Mouse (Mus musculus) limb, embryonic 10.5 days (tissue): ENCODE results near the gene Slc22a17. TPM values are rescaled to one million over a fixed set of nuclear protein-coding genes. Genes with fewer than 3 reads are reported as not detected.

Experiments
- DNase-seq: peaks from one replicate; pipeline ENCODE4 v3.0.0-alpha.2; 2017; ENCODE audit warnings: low spot score
- H3K27ac ChIP-seq: fragments of 300-500 bp; sonication (generic); 2 replicates; pipeline ENCODE4 v1.5.1; 2016; ENCODE audit warnings: mild to moderate bottlenecking
- H3K27me3 ChIP-seq: fragments of 300-500 bp; sonication (generic); 2 replicates; pipeline ENCODE4 v1.6.1; 2016; ENCODE audit warnings: low read depth, mild to moderate bottlenecking; ENCODE audit not compliant: poor library complexity, severe bottlenecking
- H3K36me3 ChIP-seq: fragments of 300-500 bp; sonication (generic); 2 replicates; pipeline ENCODE4 v1.6.1; 2016; ENCODE audit warnings: mild to moderate bottlenecking, moderate library complexity
- H3K4me1 ChIP-seq: fragments of 300-500 bp; sonication (generic); 2 replicates; pipeline ENCODE4 v1.6.1; 2016
- H3K4me3 ChIP-seq: fragments of 300-500 bp; sonication (generic); 2 replicates; pipeline ENCODE4 v1.5.1; 2016; ENCODE audit warnings: mild to moderate bottlenecking, moderate library complexity
- H3K9me3 ChIP-seq: fragments of 300-500 bp; sonication (generic); replicated peaks from 2 replicates; pipeline ENCODE4 v1.6.1; 2016; ENCODE audit warnings: mild to moderate bottlenecking
- WGBS: fragments of 180-500 bp; shearing (Covaris S2); methylation state at CpG from one replicate; pipeline ENCODE4 v1.1.7; 2016; 5-methylcytosine and 5-hydroxymethylcytosine counted together
- polyA plus RNA-seq: library from polyadenylated mRNA; unstranded; fragments of >200 nt; fragmentation: Nextera tagmentation; extraction: Ambion mirVana; gene quantifications from 2 replicates; pipeline ENCODE4 v1.2.1, GENCODE M21; 2016

The Slc22a17 gene
- polyA plus RNA-seq, 1 experiment from 2014 or later = 52.7 TPM

- no peak for DNase-seq
- Histone ChIP-seq H3K4me3 (no peak overlapping the region), H3K27me3 (0 out of 2 replicates have a peak, but pooled peaks cover 4% of the 10 kb centered on the region), H3K4me1 (peaks cover 31% of the 10 kb centered on the region), H3K27ac (peak overlapping the region; percentile 54), H3K36me3 (no peaks in the 10 kb centered on the region), H3K9me3 (no peaks in the 10 kb centered on the region)
- 70% methylated on average over 6 of the region's 6 CpGs for WGBS
Measured at GRCm38 (mm10) chr14:54936831-54937160, 23.9 kb upstream of the Slc22a17 start.

GRCm38 (mm10) chr14:54935904-54936830 is 23.2 kb upstream of the Slc22a17 start, which contains the start of gene Cmtm5:
Gene Cmtm5, plus strand, starts transcription at chr14:54936261.
- Histone ChIP-seq H3K9me3 (no peaks in the 10 kb centered on the region), H3K27ac (peak within 1 kb of the TSS; percentile 54), H3K4me3 (no peak within 1 kb of the TSS), H3K27me3 (0 out of 2 replicates have a peak, but pooled peaks cover 4% of the 10 kb centered on the region), H3K36me3 (no peaks in the 10 kb centered on the region), H3K4me1 (peaks cover 31% of the 10 kb centered on the region)
- no peak for DNase-seq
- WGBS = 51% methylated on average over 8 of the region's 8 CpGs

- H3K9me3 ChIP-seq = no peaks in the 10 kb centered on the region
- 37% methylated on average over 6 of the region's 6 CpGs for WGBS
- H3K4me3 ChIP-seq = no peak within 1 kb of the TSS
- 0 out of 2 replicates have a peak within 1 kb of the TSS, but pooled peaks have one; percentile 42 for H3K27ac ChIP-seq
- H3K36me3 ChIP-seq = no peaks in the 10 kb centered on the region
- peaks cover 8% of the 10 kb centered on the region; the same call in 1 of the 2 replicates for H3K27me3 ChIP-seq
- DNase-seq = no peak
- peaks cover 41% of the 10 kb centered on the region for H3K4me1 ChIP-seq
Measured at GRCm38 (mm10) chr14:54932645-54933150, 19.8 kb upstream of the Slc22a17 start, which contains the start of gene Il25. Gene Il25, plus strand, starts transcription at chr14:54932695.

DNA sequence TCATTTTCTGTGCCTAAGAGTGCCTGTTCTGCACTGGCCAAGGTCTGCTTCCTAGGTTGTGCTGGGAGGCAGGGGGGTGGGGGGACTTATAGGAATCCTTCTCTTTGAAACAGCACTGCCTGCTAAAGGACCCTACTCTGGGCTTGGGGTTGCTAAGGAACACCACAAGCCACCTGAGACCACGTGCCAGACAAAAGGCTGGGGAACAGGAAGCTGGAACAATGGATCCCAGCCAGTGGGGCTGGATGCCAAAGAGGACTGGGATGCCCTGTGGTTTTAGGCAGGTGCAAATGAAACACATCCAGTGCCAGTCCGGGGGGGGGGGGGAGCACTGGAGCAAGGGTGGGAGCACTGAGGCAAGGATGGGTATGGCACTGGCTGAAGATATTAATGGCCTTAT is 17.5 kb upstream of the Slc22a17 start:
- H3K9me3 ChIP-seq = no peaks in the 10 kb centered on the region
- WGBS = 21% methylated on average over 2 of the region's 2 CpGs
- peaks cover 4% of the 10 kb centered on the region; the same call in 1 of the 2 replicates for H3K27me3 ChIP-seq
- H3K4me1 ChIP-seq = peaks cover 51% of the 10 kb centered on the region
- DNase-seq = no peak
- peak overlapping the region; percentile 42; the same call in 1 of the 2 replicates for H3K27ac ChIP-seq
- no peak overlapping the region for H3K4me3 ChIP-seq
- H3K36me3 ChIP-seq = no peaks in the 10 kb centered on the region

- Histone ChIP-seq H3K4me1 (peaks cover 57% of the 10 kb centered on the region), H3K4me3 (no peak overlapping the region), H3K27me3 (peaks cover 4% of the 10 kb centered on the region; the same call in 1 of the 2 replicates), H3K36me3 (no peaks in the 10 kb centered on the region), H3K27ac (peak overlapping the region; percentile 42; the same call in 1 of the 2 replicates), H3K9me3 (no peaks in the 10 kb centered on the region)
- WGBS = 80% methylated on average over 5 of the region's 5 CpGs
- no peak for DNase-seq
Measured at GRCm38 (mm10) chr14:54929801-54930200, 16.9 kb upstream of the Slc22a17 start.

DNA sequence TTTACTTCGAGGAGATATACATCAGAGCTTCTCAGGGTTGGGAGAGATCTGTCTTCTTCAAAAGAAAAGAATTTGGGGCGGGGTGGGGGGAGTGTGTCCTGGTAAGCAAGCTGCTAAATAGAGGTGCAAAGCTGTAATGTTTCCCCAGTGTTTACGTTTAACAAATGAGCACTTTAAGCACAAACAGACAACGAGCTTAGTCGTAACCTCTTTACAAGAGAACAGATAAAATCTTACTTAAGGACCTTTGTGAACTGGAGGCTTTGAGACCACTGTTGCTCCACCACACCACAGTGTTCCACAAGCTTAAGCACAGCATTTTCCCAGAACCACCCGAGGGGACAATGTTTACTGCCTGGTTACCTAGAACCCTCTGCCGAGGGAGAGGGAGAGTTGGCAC is 14.4 kb upstream of the Slc22a17 start:
- DNase-seq = no peak
- H3K4me1 ChIP-seq = peaks cover 59% of the 10 kb centered on the region
- peak overlapping the region; percentile 99 for H3K27ac ChIP-seq
- H3K27me3 ChIP-seq = peaks cover 4% of the 10 kb centered on the region; the same call in 1 of the 2 replicates
- peaks cover 11% of the 10 kb centered on the region for H3K36me3 ChIP-seq
- H3K9me3 ChIP-seq = no peaks in the 10 kb centered on the region
- peak overlapping the region; percentile 71 for H3K4me3 ChIP-seq
- 3% methylated on average over 7 of the region's 7 CpGs for WGBS

- peak overlapping the region; percentile 71 for H3K4me3 ChIP-seq
- H3K27me3 ChIP-seq = peaks cover 4% of the 10 kb centered on the region; the same call in 1 of the 2 replicates
- H3K27ac ChIP-seq = peak overlapping the region; percentile 99
- peaks cover 5% of the 10 kb centered on the region; the same call in 1 of the 2 replicates for H3K9me3 ChIP-seq
- H3K36me3 ChIP-seq = peaks cover 18% of the 10 kb centered on the region
- peaks cover 59% of the 10 kb centered on the region for H3K4me1 ChIP-seq
- DNase-seq = peak; percentile 90
- under 1% methylated on average over 57 of the region's 58 CpGs for WGBS
Measured at GRCm38 (mm10) chr14:54926401-54927158, 13.6 kb upstream of the Slc22a17 start.

DNA sequence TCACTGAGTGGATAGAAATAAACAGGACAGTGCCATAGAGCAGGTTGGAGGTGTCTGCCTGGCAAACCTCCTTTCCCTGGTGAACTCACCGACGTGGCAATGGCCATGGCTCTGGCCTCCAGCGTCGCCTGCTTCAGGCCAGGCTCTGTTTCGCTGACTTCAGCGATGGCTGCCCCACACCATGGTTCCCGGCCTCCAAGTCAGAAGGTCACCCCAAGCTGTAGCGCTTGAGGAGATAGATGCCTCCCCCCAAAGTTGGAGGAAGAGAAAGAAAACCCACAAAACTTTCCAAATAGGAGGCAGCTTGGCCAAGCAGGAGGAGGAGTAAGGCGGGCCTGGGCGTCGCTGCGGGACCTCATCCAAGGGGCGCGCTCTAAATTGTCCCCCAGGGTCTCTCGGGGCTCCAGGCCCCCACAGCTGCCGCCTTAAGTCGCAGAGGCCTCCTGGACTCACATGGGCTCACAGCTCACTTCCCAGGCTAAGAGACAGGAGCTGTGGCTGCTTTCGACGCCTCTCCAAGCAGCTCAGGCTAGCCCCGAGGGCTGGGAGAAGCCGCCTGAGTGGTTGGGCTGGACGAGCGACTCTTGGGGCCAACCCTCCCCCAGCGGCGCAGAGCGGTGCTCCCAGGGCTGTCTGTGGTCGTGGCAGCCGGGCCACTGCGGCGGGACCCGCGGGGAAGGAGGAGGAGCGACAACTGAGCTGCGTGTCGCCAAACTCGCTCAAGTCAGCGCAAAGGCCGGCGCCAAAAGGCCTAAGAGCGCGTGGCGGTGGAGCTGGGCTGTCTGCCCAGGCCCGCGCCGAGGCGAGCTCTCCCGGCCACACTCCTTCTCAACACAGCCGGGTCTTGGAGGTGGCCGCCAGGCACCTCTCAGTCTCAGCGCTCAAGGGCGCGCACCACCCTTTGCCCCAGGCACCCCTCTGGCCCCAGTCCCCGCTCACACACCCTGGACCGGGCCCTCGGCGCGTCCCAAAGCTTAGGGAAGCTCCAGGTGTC is 12.7 kb upstream of the Slc22a17 start, which contains the start of gene Efs:
TSS of gene Efs (minus strand) at position 778 of the 994 bp plus-strand sequence.
- Histone ChIP-seq H3K9me3 (peaks cover 15% of the 10 kb centered on the region), H3K27me3 (peaks cover 4% of the 10 kb centered on the region; the same call in 1 of the 2 replicates), H3K4me3 (peak within 1 kb of the TSS; percentile 71), H3K36me3 (peaks cover 27% of the 10 kb centered on the region), H3K27ac (peak within 1 kb of the TSS; percentile 99), H3K4me1 (peaks cover 58% of the 10 kb centered on the region)
- DNase-seq = peak; percentile 80
- WGBS = 1% methylated on average over 57 of the region's 57 CpGs

DNA sequence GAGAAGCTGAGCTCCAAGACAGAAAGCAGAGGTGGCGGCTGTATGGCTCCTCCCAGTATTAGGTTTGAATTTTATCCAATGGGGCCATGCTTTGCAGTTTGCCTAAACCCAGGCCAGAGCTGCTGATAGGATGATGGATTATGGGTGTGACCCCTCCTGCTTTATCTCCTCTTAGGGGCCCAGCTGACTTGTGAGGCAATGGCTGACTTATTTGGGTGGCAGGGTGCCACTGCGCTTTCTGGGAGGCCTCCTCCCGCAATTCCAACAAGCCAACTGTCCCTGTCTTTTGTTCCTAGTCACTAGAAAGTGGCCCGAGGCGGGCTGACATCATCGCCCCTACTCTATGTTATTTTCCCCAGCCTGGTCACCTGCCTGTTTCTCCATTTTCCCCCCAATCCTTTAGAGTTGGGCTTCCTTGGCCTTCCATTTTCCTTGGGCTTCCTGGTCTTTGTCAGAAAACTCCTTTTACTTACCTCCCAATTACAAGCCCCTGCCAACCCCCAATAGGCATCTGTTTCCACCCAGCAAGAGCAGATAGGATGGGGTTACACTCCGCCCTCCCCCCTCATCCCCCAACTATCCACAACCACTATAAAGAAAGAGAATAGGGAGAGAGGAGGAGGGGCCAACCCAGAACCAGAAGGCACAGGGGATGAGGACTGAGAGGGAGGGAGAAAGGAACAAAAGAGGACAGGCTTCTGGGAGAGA is 11.9 kb upstream of the Slc22a17 start:
- Histone ChIP-seq H3K9me3 (peaks cover 16% of the 10 kb centered on the region), H3K4me1 (peaks cover 51% of the 10 kb centered on the region), H3K4me3 (peak overlapping the region; percentile 71), H3K27me3 (peaks cover 4% of the 10 kb centered on the region; the same call in 1 of the 2 replicates), H3K27ac (peak overlapping the region; percentile 99), H3K36me3 (peaks cover 36% of the 10 kb centered on the region)
- 12% methylated on average over 7 of the region's 7 CpGs for WGBS
- peak; percentile 65 for DNase-seq

DNA sequence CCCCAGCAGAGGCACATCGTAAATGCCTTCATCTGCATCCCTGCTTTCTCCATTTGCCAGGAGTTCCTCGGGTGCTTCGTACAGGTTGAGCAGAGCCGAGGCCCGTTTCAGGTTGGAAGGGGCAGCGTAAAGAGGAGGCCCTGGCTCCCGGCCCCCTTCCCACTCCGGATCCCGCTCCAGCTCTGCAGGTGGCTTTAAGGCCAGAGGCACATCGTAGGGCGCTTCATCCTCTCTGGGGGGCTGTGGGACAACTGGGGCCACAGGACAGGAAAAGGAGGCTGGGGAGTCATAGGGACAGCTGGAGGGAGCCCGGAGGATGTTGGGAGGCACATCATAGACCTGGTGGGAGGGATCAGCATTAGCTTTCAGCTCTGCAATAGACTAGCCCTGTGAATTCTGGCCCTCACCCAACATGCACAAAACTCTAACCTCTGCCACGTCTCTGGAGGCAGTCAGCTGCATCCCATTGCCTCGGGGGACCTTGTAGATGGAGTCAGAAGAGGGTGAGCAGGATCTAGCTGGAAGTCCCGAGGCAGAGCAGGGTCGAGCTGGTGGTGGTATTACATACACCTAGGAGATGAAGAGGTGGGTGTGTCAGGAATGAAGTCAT is 7.2 kb upstream of the Slc22a17 start:
- H3K27ac ChIP-seq = no peak overlapping the region
- H3K4me1 ChIP-seq = peaks cover 20% of the 10 kb centered on the region
- peaks cover 80% of the 10 kb centered on the region for H3K36me3 ChIP-seq
- DNase-seq = no peak
- H3K9me3 ChIP-seq = peaks cover 16% of the 10 kb centered on the region
- no peaks in the 10 kb centered on the region for H3K27me3 ChIP-seq
- no peak overlapping the region for H3K4me3 ChIP-seq
- 93% methylated on average over 16 of the region's 16 CpGs for WGBS

DNA sequence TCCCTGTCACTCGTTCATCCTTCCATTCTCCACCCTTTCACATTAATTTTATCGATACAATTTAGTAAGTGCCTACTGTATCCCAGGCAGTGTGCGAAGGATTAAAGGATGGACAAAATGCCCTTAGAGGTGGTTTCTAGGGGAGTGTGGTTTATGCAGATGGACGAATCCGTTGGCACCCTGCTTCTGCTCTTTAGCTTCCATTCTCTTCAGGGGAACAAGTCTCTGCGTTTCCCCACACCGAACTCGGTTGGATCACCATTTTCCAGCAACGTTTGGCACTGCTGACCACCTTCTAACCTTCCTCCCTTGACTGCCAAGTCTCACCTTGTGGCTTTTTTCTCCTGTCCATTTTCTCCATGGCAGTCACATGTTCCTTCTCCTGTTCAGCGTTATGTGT is 411 bp upstream of the Slc22a17 start:
- Histone ChIP-seq H3K4me1 (peaks cover 26% of the 10 kb centered on the region), H3K9me3 (no peaks in the 10 kb centered on the region), H3K27me3 (0 out of 2 replicates have a peak, but pooled peaks cover 5% of the 10 kb centered on the region), H3K36me3 (peaks cover 61% of the 10 kb centered on the region), H3K4me3 (peak overlapping the region; percentile 95), H3K27ac (peak overlapping the region; percentile 95)
- DNase-seq = no peak
- WGBS = 22% methylated on average over 10 of the region's 10 CpGs
